Mouse (Mus musculus) pancreas, adult 10 weeks (tissue): ENCODE data around the gene Gm7030. TPM values are rescaled to one million over a fixed set of nuclear protein-coding genes. Genes with fewer than 3 reads are reported as not detected.

Experiments
- polyA plus RNA-seq: library from polyadenylated mRNA; stranded (reverse); fragments of 350-450 nt; fragmentation: Illumina TruSeq; extraction: RNeasy Lipid Tissue Mini Kit (QIAGEN cat#74804); gene quantifications from one replicate; pipeline ENCODE4 v1.2.3, GENCODE M21; 2015; ENCODE audit warnings: low read depth, low replicate concordance; ENCODE audit not compliant: insufficient read depth

Gm7030 gene
- polyA plus RNA-seq = not detected

GRCm38 (mm10) chr17:36128968-36129817 is at the start of gene Gm7030:
Gene Gm7030 (minus strand): TSS chr17:36129425.

GRCm38 (mm10) chr17:36168039-36168652 is 38.9 kb upstream of the Gm7030 start, which contains the start of gene Gm8909:
Gene Gm8909 (minus strand): TSS chr17:36168537.

GRCm38 (mm10) chr17:36121352-36122020 is 7.7 kb downstream of the Gm7030 start, which contains the start of gene Gm19684:
Gene Gm19684 (plus strand): TSS chr17:36121678.

Other genes with a start within 250 kb of the Gm7030 start
- 72.9 TPM for gene Dhx16, start 249.6 kb downstream of the Gm7030 start, polyA plus RNA-seq
- 16.8 TPM for gene 2310061I04Rik, start 232.0 kb downstream of the Gm7030 start, polyA plus RNA-seq
- 9.7 TPM for gene Atat1, start 219.3 kb downstream of the Gm7030 start, polyA plus RNA-seq
- 23.0 TPM for gene Mrps18b, start 213.0 kb downstream of the Gm7030 start, polyA plus RNA-seq
- 11.8 TPM for gene Ppp1r10, start 213.0 kb downstream of the Gm7030 start, polyA plus RNA-seq
- 22.7 TPM for gene Abcf1, start 159.7 kb downstream of the Gm7030 start, polyA plus RNA-seq
- 11.9 TPM for gene Gnl1, start 149.6 kb downstream of the Gm7030 start, polyA plus RNA-seq
- 6.7 TPM for gene Prr3, start 149.2 kb downstream of the Gm7030 start, polyA plus RNA-seq
- 3.1 TPM for gene H2-T24, start 108.9 kb downstream of the Gm7030 start, polyA plus RNA-seq
- 29.4 TPM for gene H2-T23, start 96.6 kb downstream of the Gm7030 start, polyA plus RNA-seq
- gene H2-T22, start 86.7 kb downstream of the Gm7030 start, polyA plus RNA-seq = 16.3 TPM
- gene Gm6034, start 86.5 kb downstream of the Gm7030 start, polyA plus RNA-seq = not detected
- gene Gm11127, start 71.1 kb downstream of the Gm7030 start, polyA plus RNA-seq = not detected
- not detected for gene Gm19684, start 7.7 kb downstream of the Gm7030 start, polyA plus RNA-seq
- gene Gm8909, start 39.1 kb upstream of the Gm7030 start, polyA plus RNA-seq = not detected
- not detected for gene H2-T3, start 60.9 kb upstream of the Gm7030 start, polyA plus RNA-seq
- gene Rpp21, start 128.6 kb upstream of the Gm7030 start, polyA plus RNA-seq = 31.5 TPM
- gene Trim39, start 142.8 kb upstream of the Gm7030 start, polyA plus RNA-seq = 16.5 TPM
- not detected for gene H2-M10.2, start 157.1 kb upstream of the Gm7030 start, polyA plus RNA-seq
- gene H2-M10.1, start 196.7 kb upstream of the Gm7030 start, polyA plus RNA-seq = not detected
- gene H2-M10.3, start 239.0 kb upstream of the Gm7030 start, polyA plus RNA-seq = not detected